Mouse (Mus musculus) ovary, adult 10 weeks (tissue): ENCODE measurements around the gene Gm43951. TPM values are rescaled to one million over a fixed set of nuclear protein-coding genes. Genes with fewer than 3 reads are reported as not detected.

ENCODE experiments used
- polyA plus RNA-seq: library from polyadenylated mRNA; stranded (reverse); fragments of 350-450 nt; fragmentation: Illumina TruSeq; extraction: RNeasy Lipid Tissue Mini Kit (QIAGEN cat#74804); gene quantifications from one replicate; pipeline ENCODE4 v1.2.3, GENCODE M21; 2014

Gm43951 gene
- polyA plus RNA-seq, result not detected

GRCm38 (mm10) chr11:72206341-72207203 lies at the start of gene Gm43951:
TSS of gene Gm43951 (minus strand) at chr11:72206840.

DNA sequence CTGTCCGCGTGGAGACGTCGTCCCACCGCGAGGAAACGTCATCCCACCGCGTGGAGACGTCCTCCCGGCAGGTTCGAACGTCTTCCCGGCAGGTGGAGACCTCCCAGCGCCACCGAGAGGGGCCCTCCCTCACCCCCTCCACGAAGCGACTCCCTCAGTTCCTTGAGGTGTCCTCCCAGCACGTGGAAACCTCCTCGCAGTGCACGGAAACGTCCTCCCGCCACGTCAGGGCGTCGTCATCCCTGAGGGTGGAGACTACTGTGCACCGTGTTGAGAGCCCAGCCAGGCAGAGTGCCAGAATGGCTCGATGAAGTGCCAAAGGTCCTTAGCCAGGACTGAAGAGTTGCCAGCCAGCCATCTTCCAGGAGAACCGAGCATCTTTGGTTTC lies 8.8 kb upstream of the Gm43951 start, which contains the start of gene Med31:
Gene Med31 (minus strand): TSS at position 183 of the 388 bp plus-strand sequence.

GRCm38 (mm10) chr11:72207204-72207833 lies 679 bp upstream of the Gm43951 start, which contains the start of the genes 4933427D14Rik and Txndc17:
TSS of gene 4933427D14Rik (minus strand) at chr11:72207459.
TSS of gene Txndc17 (plus strand) at chr11:72207547.

Other genes starting within 250 kb of the Gm43951 start
- gene Aipl1, start 169.3 kb downstream of the Gm43951 start, polyA plus RNA-seq, result 0.37 TPM
- 1.1 TPM for gene Pimreg, start 164.8 kb downstream of the Gm43951 start, polyA plus RNA-seq
- 1.0 TPM for gene Pitpnm3, start 71.1 kb downstream of the Gm43951 start, polyA plus RNA-seq
- 16.2 TPM for gene 4933427D14Rik, start 619 bp upstream of the Gm43951 start, polyA plus RNA-seq
- gene Txndc17, start 707 bp upstream of the Gm43951 start, polyA plus RNA-seq, result 130 TPM
- 16.0 TPM for gene Med31, start 8.8 kb upstream of the Gm43951 start, polyA plus RNA-seq
- not detected for gene Slc13a5, start 60.4 kb upstream of the Gm43951 start, polyA plus RNA-seq
- gene Xaf1, start 94.8 kb upstream of the Gm43951 start, polyA plus RNA-seq, result 31.6 TPM
- not detected for gene Fbxo39, start 107.6 kb upstream of the Gm43951 start, polyA plus RNA-seq
- 3.1 TPM for gene Tekt1, start 155.6 kb upstream of the Gm43951 start, polyA plus RNA-seq
- gene Smtnl2, start 204.9 kb upstream of the Gm43951 start, polyA plus RNA-seq, result 9.8 TPM
- gene Ggt6, start 228.7 kb upstream of the Gm43951 start, polyA plus RNA-seq, result not detected
- 60.1 TPM for gene Mybbp1a, start 234.5 kb upstream of the Gm43951 start, polyA plus RNA-seq